Mouse (Mus musculus) ES-E14 (cell line): ENCODE measurements around the gene Txn2. TPM values are rescaled to one million over a fixed set of nuclear protein-coding genes. Genes with fewer than 3 reads are reported as not detected.

Experiments
- DNase-seq: peaks from one replicate; pipeline ENCODE4 v3.0.0-alpha.2; 2013; ENCODE audit warnings: low read depth, low spot score
- H3K27ac ChIP-seq: 2 replicates; pipeline ENCODE4 v1.5.1; 2012; ENCODE audit warnings: low read depth, mild to moderate bottlenecking, low read length, moderate library complexity, mixed read lengths; ENCODE audit not compliant: poor library complexity, insufficient read depth, severe bottlenecking
- H3K36me3 ChIP-seq: 2 replicates; pipeline ENCODE4 v1.6.1; 2012; ENCODE audit warnings: mild to moderate bottlenecking, low read length, moderate library complexity, mixed read lengths; ENCODE audit not compliant: control insufficient read depth, poor library complexity, insufficient read depth, severe bottlenecking
- H3K4me1 ChIP-seq, 2 experiments: fragments of 150-350 bp in 1 of 2; sonication (generic) in 1 of 2; 2 replicates each; pipeline ENCODE4 v1.6.1; 2012; ENCODE audit warnings: low read length in 2 of 2, mild to moderate bottlenecking in 1 of 2, mixed read lengths in 1 of 2; ENCODE audit not compliant: control insufficient read depth in 2 of 2, insufficient read depth in 2 of 2, poor library complexity in 1 of 2
- H3K4me3 ChIP-seq, 2 experiments: fragments of 150-350 bp in 1 of 2; sonication (generic) in 1 of 2; 2 replicates each; pipeline ENCODE4 v1.5.1; 2012; ENCODE audit warnings: low read length in 2 of 2, low read depth in 1 of 2, mild to moderate bottlenecking in 1 of 2, mixed read lengths in 1 of 2; ENCODE audit not compliant: insufficient read depth in 1 of 2, poor library complexity in 1 of 2, severe bottlenecking in 1 of 2
- H3K9ac ChIP-seq: 2 replicates; pipeline ENCODE4 v1.6.1; 2012; ENCODE audit warnings: low read depth, mild to moderate bottlenecking, low read length, mixed read lengths; ENCODE audit not compliant: poor library complexity, insufficient read depth, severe bottlenecking
- H3K9me3 ChIP-seq: fragments of 150-350 bp; sonication (generic); 2 replicates; pipeline ENCODE4 v1.6.1; 2012; ENCODE audit warnings: low read depth, mild to moderate bottlenecking, low read length; ENCODE audit not compliant: control insufficient read depth, insufficient read depth
- CHD2 ChIP-seq: IDR thresholded peaks from 2 replicates; pipeline ENCODE4 v1.6.1; 2014; ENCODE audit warnings: mild to moderate bottlenecking, low read depth, low read length, inconsistent platforms
- HCFC1 ChIP-seq: IDR thresholded peaks from 2 replicates; pipeline ENCODE4 v1.6.1; 2012; ENCODE audit warnings: low read length, inconsistent platforms, borderline replicate concordance; ENCODE audit not compliant: insufficient read depth
- MAFK ChIP-seq: IDR thresholded peaks from 2 replicates; pipeline ENCODE4 v1.6.1; 2014; ENCODE audit warnings: mild to moderate bottlenecking, low read depth, low read length, inconsistent platforms; ENCODE audit not compliant: insufficient read depth
- ZC3H11A ChIP-seq: IDR thresholded peaks from 2 replicates; pipeline ENCODE4 v1.6.1; 2012; ENCODE audit warnings: low read depth, mild to moderate bottlenecking, inconsistent platforms, low read length, borderline replicate concordance
- ZNF384 ChIP-seq: IDR thresholded peaks from 2 replicates; pipeline ENCODE4 v1.6.1; 2012; ENCODE audit warnings: low read depth, low read length, inconsistent platforms
- in situ Hi-C, 2 experiments: fragments of 600-800 bp; cut with MboI; formaldehyde crosslinking; loops; one replicate each; pipeline ENCODE4 v1.15.1; 2025; ENCODE audit warnings: low sequenced_read_pairs in 2 of 2, inconsistent platforms in 1 of 2; ENCODE audit not compliant: unreplicated experiment in 2 of 2
- total RNA-seq: library from RNA; depleted of rRNA; stranded (reverse); fragments of 300-350 nt; gene quantifications from 2 replicates; pipeline ENCODE4 v1.2.3, GENCODE M21; 2012

Gene Txn2
- total RNA-seq, 1 experiment, result 91.1 TPM

DNA sequence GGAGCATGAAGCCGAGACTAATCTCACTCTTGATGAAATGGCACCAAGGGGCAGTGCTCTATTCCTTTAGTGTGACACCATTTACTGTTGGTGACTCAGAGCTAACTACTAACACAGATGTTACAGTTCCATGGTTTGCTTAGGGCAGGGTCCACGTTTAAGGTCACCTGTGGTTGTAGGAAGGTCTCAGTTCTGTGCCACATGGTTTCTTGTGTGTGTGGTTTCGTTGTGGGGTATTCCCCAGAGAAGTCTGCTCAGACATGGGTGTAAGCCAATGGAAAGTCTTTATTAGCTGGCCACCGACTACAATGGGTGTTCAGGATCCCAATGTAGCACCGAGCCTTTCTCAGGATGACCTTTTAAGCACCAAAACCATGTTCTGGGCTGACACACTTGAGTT lies 9.7 kb upstream of the Txn2 start:
- H3K9ac ChIP-seq, result no peak overlapping the region
- in situ Hi-C loops, result no loop called here
- H3K27ac ChIP-seq, result no peak overlapping the region
- TF ChIP-seq ZNF384 (no peak), MAFK (no peak), CHD2 (no peak), ZC3H11A (no peak), HCFC1 (no peak)
- no peaks in the 10 kb centered on the region for H3K9me3 ChIP-seq
- no peak for DNase-seq
- H3K4me1 ChIP-seq, result no peaks in the 10 kb centered on the region
- H3K36me3 ChIP-seq, result peaks cover 6% of the 10 kb centered on the region; the same call in 1 of the 2 replicates
- H3K4me3 ChIP-seq, result no peak overlapping the region

DNA sequence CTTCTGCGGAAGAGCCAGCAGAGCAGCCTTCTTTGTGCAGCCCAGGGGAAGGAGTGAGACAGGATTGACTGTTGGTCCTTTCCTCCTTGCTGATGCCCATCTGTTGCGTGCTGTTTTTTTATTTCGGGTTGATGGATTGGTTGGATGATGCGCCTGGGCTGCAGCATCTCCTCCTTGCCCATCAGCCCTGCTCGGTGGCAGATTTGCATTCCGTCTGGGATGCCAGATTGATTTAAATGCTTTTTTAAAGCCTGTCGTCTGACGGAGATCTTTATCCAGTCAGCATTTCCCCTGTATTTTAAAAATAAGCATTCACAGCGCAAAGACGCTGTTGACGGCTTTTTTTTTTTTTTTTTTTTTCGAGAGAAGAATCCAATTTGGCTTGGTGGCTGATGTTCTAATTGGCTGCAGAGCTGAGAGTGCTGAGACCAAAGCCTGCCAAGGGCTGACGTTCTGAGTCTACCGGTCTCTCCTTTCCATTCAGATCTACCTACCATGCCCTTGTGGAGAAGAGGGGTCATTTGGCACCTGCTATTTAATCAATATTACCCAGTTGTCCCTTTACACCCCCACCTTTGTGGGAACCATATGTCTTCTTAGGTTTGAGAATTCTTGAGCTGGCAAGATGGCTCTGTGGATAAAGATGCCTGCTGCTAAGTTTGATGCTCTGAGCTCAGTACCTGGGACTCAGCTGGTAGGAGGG lies 7.0 kb upstream of the Txn2 start:
- Histone ChIP-seq H3K4me3 (no peak overlapping the region), H3K9me3 (no peaks in the 10 kb centered on the region), H3K27ac (no peak overlapping the region), H3K4me1 (no peaks in the 10 kb centered on the region), H3K36me3 (no peaks in the 10 kb centered on the region), H3K9ac (no peak overlapping the region)
- TF ChIP-seq ZC3H11A, result no peak
- TF ChIP-seq HCFC1, result no peak
- no peak for TF ChIP-seq ZNF384
- in situ Hi-C loops, result no loop called here
- DNase-seq, result no peak

DNA sequence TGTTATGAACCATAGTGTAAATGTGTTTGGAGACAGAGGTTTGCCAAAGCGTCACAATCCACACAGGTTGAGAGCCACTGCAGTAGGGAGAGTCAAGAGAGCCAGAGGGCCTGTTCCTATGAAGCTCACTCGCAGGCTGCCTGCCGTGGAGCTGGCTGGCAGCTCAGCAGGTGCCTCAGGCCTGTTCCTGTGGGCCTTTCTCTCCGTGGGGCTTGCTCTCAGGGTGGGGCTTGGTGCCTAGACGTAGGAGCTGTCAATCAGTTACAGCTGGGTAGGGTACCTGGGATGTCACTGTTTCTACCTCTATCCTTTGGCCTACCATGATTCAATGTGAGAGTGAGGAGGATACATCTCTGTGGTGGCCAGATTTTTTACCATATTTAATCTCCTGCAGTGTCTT lies 6.2 kb upstream of the Txn2 start:
- H3K4me1 ChIP-seq, result no peaks in the 10 kb centered on the region
- H3K27ac ChIP-seq, result no peak overlapping the region
- H3K9me3 ChIP-seq, result no peaks in the 10 kb centered on the region
- TF ChIP-seq ZNF384 (no peak), HCFC1 (no peak), ZC3H11A (no peak), MAFK (no peak), CHD2 (no peak)
- no peak overlapping the region for H3K9ac ChIP-seq
- H3K4me3 ChIP-seq, result no peak overlapping the region
- in situ Hi-C loops, result no loop called here
- DNase-seq, result no peak
- no peaks in the 10 kb centered on the region for H3K36me3 ChIP-seq

DNA sequence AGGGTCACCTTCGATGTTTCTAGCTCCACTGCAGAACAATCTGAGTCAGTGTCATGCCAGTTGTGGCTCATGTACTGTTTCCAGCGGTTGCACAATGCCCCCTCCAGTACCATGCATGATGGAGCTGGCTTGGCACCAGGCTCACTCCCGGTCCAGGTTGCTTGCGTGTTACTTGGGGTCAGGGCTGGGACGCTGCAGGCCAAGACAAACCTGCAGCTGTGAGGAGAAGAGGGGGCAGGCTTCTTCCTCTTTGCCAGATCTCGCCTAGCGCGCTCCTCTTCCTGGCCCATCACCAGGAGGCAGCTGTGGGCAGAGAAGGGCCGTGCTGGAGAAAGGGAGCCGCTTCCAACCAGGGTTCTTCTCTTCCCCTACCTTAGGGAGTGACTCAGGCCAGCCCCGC lies 5.5 kb upstream of the Txn2 start:
- Histone ChIP-seq H3K27ac (no peak overlapping the region), H3K36me3 (no peaks in the 10 kb centered on the region), H3K9ac (no peak overlapping the region), H3K4me1 (0 out of 4 replicates have a peak, but pooled peaks cover 0 to 2% of the 10 kb centered on the region in 2 experiments), H3K9me3 (no peaks in the 10 kb centered on the region), H3K4me3 (no peak overlapping the region)
- in situ Hi-C loops, result no loop called here
- TF ChIP-seq HCFC1 (no peak), CHD2 (no peak), MAFK (no peak)
- no peak for DNase-seq

DNA sequence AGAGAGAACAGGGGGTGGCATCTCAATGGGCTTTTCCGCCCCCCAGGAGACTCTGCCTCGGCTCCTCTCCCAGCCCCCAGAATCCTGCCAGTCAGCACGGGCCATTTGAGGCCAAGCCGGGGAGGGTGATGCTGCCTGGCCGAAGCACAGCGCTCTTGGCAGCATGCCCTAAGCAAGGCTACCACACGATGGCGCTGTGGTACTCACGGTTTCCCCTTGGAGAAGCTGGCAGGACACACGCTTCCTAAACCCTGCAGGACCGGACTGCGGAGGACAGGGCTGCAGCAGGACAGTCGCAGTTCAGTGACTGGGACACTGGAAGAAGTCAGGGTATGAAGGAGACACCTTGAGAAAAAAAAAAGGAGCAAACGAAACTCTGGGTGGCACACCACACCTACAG lies 5.0 kb upstream of the Txn2 start:
- in situ Hi-C loops, result no loop called here
- no peaks in the 10 kb centered on the region for H3K9me3 ChIP-seq
- TF ChIP-seq HCFC1, result no peak
- TF ChIP-seq ZC3H11A, result 0 out of 2 replicates have a peak, but pooled peaks have one; percentile 44
- H3K27ac ChIP-seq, result no peak overlapping the region
- H3K9ac ChIP-seq, result no peak overlapping the region
- DNase-seq, result peak; percentile 93
- H3K36me3 ChIP-seq, result no peaks in the 10 kb centered on the region
- H3K4me1 ChIP-seq, result 0 out of 4 replicates have a peak, but pooled peaks cover 0 to 2% of the 10 kb centered on the region in 2 experiments
- no peak overlapping the region for H3K4me3 ChIP-seq
